Mouse (Mus musculus) cerebellum, adult 2 months (tissue): Measurements from ENCODE around the gene Mfap5.

ENCODE experiments used
- CTCF ChIP-seq: fragments of 200-500 bp; IDR thresholded peaks from 2 replicates; pipeline ENCODE4 v1.5.1; 2011; ENCODE audit warnings: low read depth, mild to moderate bottlenecking, control low read depth, low read length, moderate library complexity, borderline replicate concordance; ENCODE audit not compliant: insufficient read depth
- POLR2A ChIP-seq: fragments of 200-500 bp; IDR thresholded peaks from 2 replicates; pipeline ENCODE4 v1.6.1; 2011; ENCODE audit warnings: low read length, control low read depth, borderline replicate concordance; ENCODE audit not compliant: insufficient read depth

GRCm38 (mm10) chr6:122491557-122491956, 14.1 kb upstream of the Mfap5 start:
- no peak for TF ChIP-seq POLR2A
- no peak for TF ChIP-seq CTCF
